26 mouse cellular contexts compared by ENCODE assay signal in the genomic region with DNA sequence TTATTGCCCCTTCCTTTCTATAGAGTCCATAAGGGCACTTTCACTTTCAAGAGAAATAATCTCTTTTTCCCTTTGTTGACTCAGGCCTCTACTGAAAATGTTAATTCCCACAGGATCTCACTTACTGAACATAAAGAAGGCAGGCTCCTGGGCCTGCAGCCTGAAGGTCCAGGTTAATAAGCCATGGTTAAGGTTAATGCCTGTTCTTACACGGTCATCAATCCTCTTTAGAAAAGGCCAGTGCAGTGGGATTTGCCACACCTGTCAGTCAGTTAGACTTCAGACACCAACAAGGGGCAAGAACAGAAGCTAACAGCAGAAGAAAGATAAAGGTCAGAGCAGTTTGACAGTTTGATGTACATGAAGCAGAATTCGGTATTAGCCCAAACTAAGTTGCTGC.
DNase-seq lines count a peak whose midpoint lies in the region; ATAC-seq and TF ChIP-seq lines count a peak whose summit lies in the region.
"Had no signal": no experiment of that assay in that cellular context is flagged by ENCODE, and none has a peak within 500 bp of the region (broad histone marks: within the 10 kb centered on the region; RNA-seq: fewer than 3 reads in every experiment).

No protein-coding gene starts in this region.

- H3K4me2 ChIP-seq in hindbrain, embryonic 12.5 days (replicated peaks): no peak overlapping the region
- H3K4me2 ChIP-seq in hindbrain, embryonic 13.5 days: no peak overlapping the region
- H3K4me2 ChIP-seq in midbrain, embryonic 13.5 days (replicated peaks): no peak overlapping the region
- H3K4me2 ChIP-seq: embryonic facial prominence, embryonic 15.5 days; forebrain, embryonic 13.5 days; heart, embryonic 15.5 days; intestine, embryonic 15.5 days; limb, embryonic 13.5 days; liver, embryonic 11.5 days; lung, embryonic 15.5 days had no signal

- ATAC-seq in hindbrain, embryonic 12.5 days (ENCODE audit: low FRiP score): 0 out of 2 replicates have a peak, but pooled peaks have one; percentile 66
- no peak for ATAC-seq in hindbrain, embryonic 13.5 days (ENCODE audit: low FRiP score)
- 0 out of 2 replicates have a peak, but pooled peaks have one; percentile 34 for ATAC-seq in midbrain, embryonic 13.5 days
- ATAC-seq: CD4-positive, CD25-positive, alpha-beta regulatory T cell, adult 4 months; forebrain, embryonic 13.5 days; hindbrain, embryonic 16.5 days; intestine, embryonic 15.5 days had no signal

- no peak for TF ChIP-seq POLR2A in brain, embryonic 14.5 days (IDR thresholded peaks at IDR 0.05; ENCODE audit: borderline replicate concordance, extremely low read depth, insufficient read depth, insufficient read length, poor library complexity, severe bottlenecking)

- H3K27me3 ChIP-seq in hindbrain, embryonic 12.5 days: peaks cover 10% of the 10 kb centered on the region
- H3K27me3 ChIP-seq in hindbrain, embryonic 13.5 days: 0 out of 2 replicates have a peak, but pooled peaks cover 10% of the 10 kb centered on the region
- H3K27me3 ChIP-seq in midbrain, embryonic 13.5 days: no peaks in the 10 kb centered on the region
- H3K27me3 ChIP-seq: embryonic facial prominence, embryonic 15.5 days; forebrain, embryonic 13.5 days; heart, embryonic 15.5 days; intestine, embryonic 15.5 days; limb, embryonic 13.5 days; lung, embryonic 15.5 days had no signal

- no peaks in the 10 kb centered on the region for H3K36me3 ChIP-seq in hindbrain, embryonic 12.5 days
- H3K36me3 ChIP-seq in hindbrain, embryonic 13.5 days: no peaks in the 10 kb centered on the region
- H3K36me3 ChIP-seq in midbrain, embryonic 13.5 days: no peaks in the 10 kb centered on the region
- H3K36me3 ChIP-seq: embryonic facial prominence, embryonic 15.5 days; heart, embryonic 10.5 days; heart, embryonic 15.5 days; intestine, embryonic 15.5 days; limb, embryonic 13.5 days; lung, embryonic 15.5 days had no signal

- DNase-seq in brain, embryonic 14.5 days (ENCODE audit: low read depth): peak; percentile 43
- peak; percentile 42 for DNase-seq in embryo, embryonic 11 days
- no peak for DNase-seq in kidney, postnatal 14 days
- no peak for DNase-seq in right cerebral cortex, postnatal 25 days
- DNase-seq: adrenal gland, postnatal 14 days; cerebellum, adult 11-12 months; cerebellum, postnatal 10 days; gastrocnemius, postnatal 14 days; kidney, adult 2 months; kidney, postnatal 4 days; right cerebral cortex, postnatal 4 days; thymus, adult 2 months; thymus, postnatal 36 days had no signal

- no peak for TF ChIP-seq CTCF in brain, embryonic 14.5 days (IDR thresholded peaks at IDR 0.05; ENCODE audit: borderline replicate concordance, extremely low read depth, insufficient read depth, insufficient read length)

- H3K4me3 ChIP-seq in hindbrain, embryonic 12.5 days: no peak overlapping the region
- H3K4me3 ChIP-seq in hindbrain, embryonic 13.5 days: no peak overlapping the region
- no peak overlapping the region for H3K4me3 ChIP-seq in midbrain, embryonic 13.5 days (replicated peaks)
- H3K4me3 ChIP-seq: embryonic facial prominence, embryonic 15.5 days; forebrain, embryonic 13.5 days; heart, embryonic 10.5 days; heart, embryonic 15.5 days; intestine, embryonic 15.5 days; limb, embryonic 13.5 days; lung, embryonic 15.5 days had no signal

- H3K9ac ChIP-seq in hindbrain, embryonic 12.5 days: no peak overlapping the region
- H3K9ac ChIP-seq in hindbrain, embryonic 13.5 days: no peak overlapping the region
- H3K9ac ChIP-seq in midbrain, embryonic 13.5 days (replicated peaks): no peak overlapping the region
- H3K9ac ChIP-seq: embryonic facial prominence, embryonic 15.5 days; forebrain, embryonic 13.5 days; heart, embryonic 15.5 days; intestine, embryonic 15.5 days; limb, embryonic 13.5 days; lung, embryonic 15.5 days had no signal

- no peak overlapping the region for H3K27ac ChIP-seq in hindbrain, embryonic 12.5 days
- no peak overlapping the region for H3K27ac ChIP-seq in hindbrain, embryonic 13.5 days
- no peak overlapping the region for H3K27ac ChIP-seq in midbrain, embryonic 13.5 days
- H3K27ac ChIP-seq: embryonic facial prominence, embryonic 15.5 days; forebrain, embryonic 13.5 days; heart, embryonic 10.5 days; heart, embryonic 15.5 days; intestine, embryonic 15.5 days; limb, embryonic 13.5 days; lung, embryonic 15.5 days had no signal

- no peaks in the 10 kb centered on the region; the same call in 1 of the 2 replicates for H3K4me1 ChIP-seq in hindbrain, embryonic 12.5 days
- H3K4me1 ChIP-seq in hindbrain, embryonic 13.5 days (replicated peaks): no peaks in the 10 kb centered on the region; the same call in 1 of the 2 replicates
- peaks cover 5% of the 10 kb centered on the region; the same call in 1 of the 2 replicates for H3K4me1 ChIP-seq in midbrain, embryonic 13.5 days (replicated peaks)
- H3K4me1 ChIP-seq: embryonic facial prominence, embryonic 15.5 days; forebrain, embryonic 13.5 days; heart, embryonic 10.5 days; heart, embryonic 15.5 days; intestine, embryonic 15.5 days; limb, embryonic 13.5 days; lung, embryonic 15.5 days had no signal

- WGBS in hindbrain, embryonic 12.5 days: 19% methylated on average over 2 of the region's 2 CpGs
- WGBS in hindbrain, embryonic 13.5 days: 31% methylated on average over 2 of the region's 2 CpGs
- 21% methylated on average over 2 of the region's 2 CpGs for WGBS in midbrain, embryonic 13.5 days

- H3K9me3 ChIP-seq in hindbrain, embryonic 12.5 days (replicated peaks): no peaks in the 10 kb centered on the region
- H3K9me3 ChIP-seq in hindbrain, embryonic 13.5 days: no peaks in the 10 kb centered on the region
- no peaks in the 10 kb centered on the region for H3K9me3 ChIP-seq in midbrain, embryonic 13.5 days
- H3K9me3 ChIP-seq: embryonic facial prominence, embryonic 15.5 days; forebrain, embryonic 13.5 days; heart, embryonic 10.5 days; heart, embryonic 15.5 days; intestine, embryonic 15.5 days; limb, embryonic 13.5 days; lung, embryonic 15.5 days had no signal

Comparison
In these comparisons a context has a peak if more than half of its experiments do, and no peak if none do; other contexts are left out.
1. DNase-seq: peak in brain, embryonic 14.5 days (single experiment) and embryo, embryonic 11 days (single experiment); none in kidney, postnatal 14 days (single experiment) and right cerebral cortex, postnatal 25 days (single experiment).